ENCODE assay signal across 22 mouse cellular contexts in the genomic region with DNA sequence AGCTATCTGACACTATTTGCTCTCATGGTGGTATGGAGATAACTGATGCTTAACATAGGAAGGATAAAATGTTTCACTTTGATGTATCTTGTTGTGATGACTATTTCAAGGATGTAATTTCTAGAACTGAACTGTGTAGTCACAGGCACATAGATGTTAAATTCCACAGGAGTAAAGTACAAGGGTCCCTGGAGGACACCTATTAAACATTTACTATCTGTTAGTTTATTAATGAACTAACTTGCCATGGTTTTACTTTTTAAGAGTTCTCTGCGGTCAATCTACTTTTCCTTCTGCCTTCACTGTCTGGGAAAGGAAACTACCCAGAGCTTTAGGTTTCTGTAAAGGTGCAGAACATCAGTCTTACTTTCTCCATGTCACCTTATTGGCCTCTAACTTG.
"Had no signal": no experiment of that assay in that cellular context is flagged by ENCODE, and none has a peak within 500 bp of the region (broad histone marks: within the 10 kb centered on the region; RNA-seq: fewer than 3 reads in every experiment).

No protein-coding gene starts in this region.

- H3K4me3 ChIP-seq: forebrain, embryonic 15.5 days; heart, adult 2 months; heart, embryonic 13.5 days; heart, embryonic 15.5 days; hindbrain, embryonic 13.5 days; hindbrain, embryonic 15.5 days; limb, embryonic 13.5 days; limb, embryonic 15.5 days had no signal

- H3K4me2 ChIP-seq: forebrain, embryonic 15.5 days; heart, embryonic 11.5 days; heart, embryonic 13.5 days; heart, embryonic 15.5 days; hindbrain, embryonic 13.5 days; hindbrain, embryonic 15.5 days; limb, embryonic 13.5 days; limb, embryonic 15.5 days; liver, embryonic 11.5 days had no signal

- DNase-seq: forebrain, postnatal 0 days; gastrocnemius, postnatal 14 days; gastrocnemius, postnatal 36 days; heart, adult 11 months; heart, adult 2 months; heart, postnatal 14 days; heart, postnatal 36 days; layer of hippocampus, adult 9-11 months; layer of hippocampus, postnatal 36 days; left cerebral cortex, postnatal 4 days had no signal

- H3K36me3 ChIP-seq: forebrain, embryonic 15.5 days; heart, embryonic 13.5 days; heart, embryonic 15.5 days; hindbrain, embryonic 13.5 days; hindbrain, embryonic 15.5 days; limb, embryonic 13.5 days; limb, embryonic 15.5 days had no signal

- H3K27ac ChIP-seq: forebrain, embryonic 15.5 days; heart, adult 2 months; heart, embryonic 13.5 days; heart, embryonic 15.5 days; hindbrain, embryonic 13.5 days; hindbrain, embryonic 15.5 days; hindbrain, postnatal 0 days; limb, embryonic 13.5 days; limb, embryonic 15.5 days; liver, embryonic 14.5 days had no signal

- H3K9me3 ChIP-seq: forebrain, embryonic 15.5 days; heart, embryonic 13.5 days; heart, embryonic 15.5 days; hindbrain, embryonic 13.5 days; hindbrain, embryonic 15.5 days; limb, embryonic 13.5 days; limb, embryonic 15.5 days had no signal

- H3K4me1 ChIP-seq: forebrain, embryonic 15.5 days; heart, embryonic 13.5 days; heart, embryonic 15.5 days; hindbrain, embryonic 13.5 days; hindbrain, embryonic 15.5 days; limb, embryonic 13.5 days; limb, embryonic 15.5 days had no signal

- H3K27me3 ChIP-seq: forebrain, embryonic 15.5 days; heart, embryonic 13.5 days; heart, embryonic 15.5 days; hindbrain, embryonic 13.5 days; hindbrain, embryonic 15.5 days; limb, embryonic 13.5 days; limb, embryonic 15.5 days had no signal

- H3K9ac ChIP-seq: forebrain, embryonic 15.5 days; forebrain, postnatal 0 days; heart, embryonic 13.5 days; heart, embryonic 15.5 days; hindbrain, embryonic 13.5 days; hindbrain, embryonic 15.5 days; limb, embryonic 13.5 days; limb, embryonic 15.5 days; liver, embryonic 14.5 days had no signal

- ATAC-seq: forebrain, embryonic 15.5 days; forebrain, postnatal 0 days; hindbrain, postnatal 0 days; intestine, embryonic 16.5 days had no signal
